Mouse (Mus musculus) embryonic fibroblast, embryonic 13.5 days (primary cell): ENCODE data around the gene Siglece.

ENCODE experiments used
- CTCF ChIP-seq: IDR thresholded peaks from 2 replicates; pipeline ENCODE4 v1.5.1; 2011; ENCODE audit warnings: mild to moderate bottlenecking, control low read depth, low read length, moderate library complexity, borderline replicate concordance; ENCODE audit not compliant: insufficient read depth
- POLR2A ChIP-seq: IDR thresholded peaks from 2 replicates; pipeline ENCODE4 v1.6.1; 2011; ENCODE audit warnings: low read depth, mild to moderate bottlenecking, control low read depth, low read length, moderate library complexity

DNA sequence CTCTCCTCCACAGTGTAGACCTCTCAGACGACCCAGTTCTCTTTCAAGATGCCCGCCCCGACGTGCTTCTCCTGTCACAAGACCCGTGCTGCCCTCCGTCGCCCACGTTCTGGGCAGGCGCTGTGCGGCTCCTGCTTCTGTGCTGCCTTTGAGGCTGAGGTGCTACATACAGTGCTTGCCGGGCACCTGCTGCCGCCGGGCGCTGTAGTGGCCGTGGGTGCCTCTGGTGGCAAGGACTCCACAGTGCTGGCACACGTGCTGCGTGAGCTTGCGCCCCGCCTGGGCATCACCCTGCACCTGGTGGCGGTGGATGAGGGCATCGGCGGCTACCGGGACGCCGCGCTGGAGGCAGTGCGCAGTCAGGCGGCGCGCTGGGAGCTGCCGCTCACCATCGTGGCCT lies 15.1 kb upstream of the Siglece start:
- no peak for TF ChIP-seq POLR2A
- no peak for TF ChIP-seq CTCF
